Mouse (Mus musculus) midbrain, embryonic 15.5 days (tissue): ENCODE results near the gene Esm1. TPM values are rescaled to one million over a fixed set of nuclear protein-coding genes. Genes with fewer than 3 reads are reported as not detected.
A peak's percentile ranks its signal among the peaks of the same experiment; 100 is the strongest.

ENCODE experiments used
- ATAC-seq: fragments of 200-750 bp; cut with Nextera tagmentation; replicated peaks from 2 replicates; pipeline ENCODE4 v1.8.0; 2017; ENCODE audit warnings: moderate TSS enrichment
- H3K27ac ChIP-seq: fragments of 300-500 bp; sonication (generic); 2 replicates; pipeline ENCODE4 v1.5.1; 2015; ENCODE audit warnings: mild to moderate bottlenecking, inconsistent platforms
- H3K27me3 ChIP-seq: fragments of 300-500 bp; sonication (generic); replicated peaks from 2 replicates; pipeline ENCODE4 v1.6.1; 2015; ENCODE audit warnings: inconsistent platforms
- H3K36me3 ChIP-seq: fragments of 300-500 bp; sonication (generic); replicated peaks from 2 replicates; pipeline ENCODE4 v1.6.1; 2015; ENCODE audit warnings: inconsistent platforms
- H3K4me1 ChIP-seq: fragments of 300-500 bp; sonication (generic); 2 replicates; pipeline ENCODE4 v1.6.1; 2015; ENCODE audit warnings: inconsistent platforms
- H3K4me2 ChIP-seq: fragments of 300-500 bp; sonication (generic); 2 replicates; pipeline ENCODE4 v1.6.1; 2015; ENCODE audit warnings: inconsistent platforms, mild to moderate bottlenecking, moderate library complexity
- H3K4me3 ChIP-seq: fragments of 300-500 bp; sonication (generic); 2 replicates; pipeline ENCODE4 v1.5.1; 2015; ENCODE audit warnings: mild to moderate bottlenecking, inconsistent platforms
- H3K9ac ChIP-seq: fragments of 300-500 bp; sonication (generic); 2 replicates; pipeline ENCODE4 v1.6.1; 2015; ENCODE audit warnings: mild to moderate bottlenecking, inconsistent platforms
- H3K9me3 ChIP-seq: fragments of 300-500 bp; sonication (generic); 2 replicates; pipeline ENCODE4 v1.6.1; 2016; ENCODE audit warnings: inconsistent platforms
- WGBS: fragments of 180-500 bp; shearing (Covaris S2); methylation state at CpG from one replicate; pipeline ENCODE4 v1.1.7; 2015; ENCODE audit warnings: mixed read lengths; 5-methylcytosine and 5-hydroxymethylcytosine counted together
- polyA plus RNA-seq: library from polyadenylated mRNA; unstranded; fragments of >200 nt; fragmentation: Nextera tagmentation; extraction: Ambion mirVana; gene quantifications from 2 replicates; pipeline ENCODE4 v1.2.1, GENCODE M21; 2015

Esm1 gene
- polyA plus RNA-seq: 1.9 and 2.3 TPM in 2 replicates

- ATAC-seq: no peak
- H3K4me1 ChIP-seq: peaks cover 5% of the 10 kb centered on the region
- H3K27ac ChIP-seq: no peak within 1 kb of the TSS
- no peak within 1 kb of the TSS for H3K9ac ChIP-seq
- peak within 1 kb of the TSS; percentile 29 for H3K4me2 ChIP-seq
- H3K27me3 ChIP-seq: 0 out of 2 replicates have a peak, but pooled peaks cover 2% of the 10 kb centered on the region
- H3K36me3 ChIP-seq: no peaks in the 10 kb centered on the region
- no peaks in the 10 kb centered on the region for H3K9me3 ChIP-seq
- WGBS: 52% methylated on average over 15 of the region's 15 CpGs
- H3K4me3 ChIP-seq: no peak within 1 kb of the TSS
Observed at GRCm38 (mm10) chr13:113209624-113210023, at the start of gene Esm1. Gene Esm1 (plus strand): TSS chr13:113209659.

- Histone ChIP-seq H3K4me1 (no peaks in the 10 kb centered on the region), H3K4me3 (no peak overlapping the region), H3K36me3 (no peaks in the 10 kb centered on the region), H3K4me2 (no peak overlapping the region), H3K9me3 (no peaks in the 10 kb centered on the region), H3K27ac (no peak overlapping the region), H3K9ac (no peak overlapping the region), H3K27me3 (no peaks in the 10 kb centered on the region)
- WGBS: 92% methylated on average over 5 of the region's 5 CpGs
- no peak for ATAC-seq
Observed at GRCm38 (mm10) chr13:113164252-113165005, 45.0 kb upstream of the Esm1 start.

- ATAC-seq: no peak
- H3K9me3 ChIP-seq: no peaks in the 10 kb centered on the region
- H3K36me3 ChIP-seq: no peaks in the 10 kb centered on the region
- H3K27me3 ChIP-seq: no peaks in the 10 kb centered on the region
- no peak overlapping the region for H3K4me3 ChIP-seq
- WGBS: 81% methylated on average over 9 of the region's 9 CpGs
- H3K9ac ChIP-seq: no peak overlapping the region
- H3K4me2 ChIP-seq: no peak overlapping the region
- no peak overlapping the region for H3K27ac ChIP-seq
- no peaks in the 10 kb centered on the region for H3K4me1 ChIP-seq
Observed at GRCm38 (mm10) chr13:113168018-113168534, 41.4 kb upstream of the Esm1 start.

- ATAC-seq: no peak
- Histone ChIP-seq H3K27me3 (no peaks in the 10 kb centered on the region), H3K9me3 (no peaks in the 10 kb centered on the region), H3K4me2 (no peak overlapping the region), H3K4me3 (no peak overlapping the region), H3K36me3 (no peaks in the 10 kb centered on the region), H3K4me1 (no peaks in the 10 kb centered on the region), H3K27ac (no peak overlapping the region), H3K9ac (no peak overlapping the region)
Observed at GRCm38 (mm10) chr13:113170256-113170655, 39.2 kb upstream of the Esm1 start.

DNA sequence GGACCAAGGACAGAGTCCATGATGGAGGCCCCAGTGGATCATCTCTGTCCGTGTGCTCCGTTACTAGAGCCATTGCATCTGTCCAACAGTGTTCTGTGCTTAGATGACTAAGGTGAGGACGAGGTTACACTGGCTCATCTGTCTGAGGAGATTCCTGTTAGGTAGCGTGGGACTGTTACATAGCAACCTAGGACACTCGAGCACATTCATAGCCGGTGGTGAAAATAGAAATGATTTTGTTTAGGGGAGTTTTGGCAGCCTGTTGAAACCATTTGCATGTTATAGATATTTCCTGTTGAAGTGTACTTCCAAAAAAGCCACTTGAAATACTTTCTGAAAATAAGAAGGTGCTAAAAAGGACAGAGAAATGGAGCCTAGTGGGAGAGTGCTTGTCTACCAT, 35.3 kb upstream of the Esm1 start:
- no peaks in the 10 kb centered on the region for H3K4me1 ChIP-seq
- no peak overlapping the region for H3K9ac ChIP-seq
- H3K27me3 ChIP-seq: no peaks in the 10 kb centered on the region
- no peak overlapping the region for H3K4me2 ChIP-seq
- WGBS: 93% methylated on average over 6 of the region's 6 CpGs
- no peak overlapping the region for H3K4me3 ChIP-seq
- no peak overlapping the region for H3K27ac ChIP-seq
- no peak for ATAC-seq
- no peaks in the 10 kb centered on the region for H3K36me3 ChIP-seq
- no peaks in the 10 kb centered on the region for H3K9me3 ChIP-seq

GRCm38 (mm10) chr13:113183310-113183709, 26.1 kb upstream of the Esm1 start:
- Histone ChIP-seq H3K4me1 (no peaks in the 10 kb centered on the region), H3K27ac (no peak overlapping the region), H3K9me3 (no peaks in the 10 kb centered on the region), H3K9ac (no peak overlapping the region), H3K4me3 (no peak overlapping the region), H3K36me3 (no peaks in the 10 kb centered on the region), H3K27me3 (no peaks in the 10 kb centered on the region), H3K4me2 (no peak overlapping the region)
- WGBS: 74% methylated on average over 8 of the region's 8 CpGs
- no peak for ATAC-seq

DNA sequence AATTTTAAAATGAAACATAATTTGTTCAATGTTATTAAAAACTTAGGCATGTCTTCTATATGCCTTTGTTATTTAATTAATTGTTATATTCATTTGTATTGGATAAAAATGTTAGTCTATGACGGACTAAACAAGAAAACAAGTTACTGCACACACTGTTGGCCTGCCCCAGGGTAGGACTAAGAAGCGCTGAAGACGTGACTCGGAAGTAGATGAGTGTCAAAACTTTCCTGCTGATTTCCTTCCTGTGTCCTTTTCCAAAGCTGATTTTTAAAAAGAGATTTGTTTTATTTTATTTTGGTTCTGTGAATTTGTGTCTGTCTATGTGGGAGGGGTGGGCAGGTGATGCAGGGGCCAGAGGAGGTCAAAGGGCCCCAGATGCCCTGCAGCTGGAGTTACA, 25.7 kb upstream of the Esm1 start:
- no peak for ATAC-seq
- no peaks in the 10 kb centered on the region for H3K27me3 ChIP-seq
- H3K9ac ChIP-seq: no peak overlapping the region
- no peak overlapping the region for H3K4me3 ChIP-seq
- WGBS: 89% methylated on average over 4 of the region's 4 CpGs
- H3K36me3 ChIP-seq: no peaks in the 10 kb centered on the region
- no peaks in the 10 kb centered on the region for H3K9me3 ChIP-seq
- H3K4me2 ChIP-seq: no peak overlapping the region
- H3K27ac ChIP-seq: no peak overlapping the region
- no peaks in the 10 kb centered on the region for H3K4me1 ChIP-seq

GRCm38 (mm10) chr13:113196808-113197674, 12.4 kb upstream of the Esm1 start:
- Histone ChIP-seq H3K36me3 (no peaks in the 10 kb centered on the region), H3K27me3 (no peaks in the 10 kb centered on the region), H3K4me1 (no peaks in the 10 kb centered on the region), H3K27ac (no peak overlapping the region), H3K4me2 (no peak overlapping the region), H3K9ac (no peak overlapping the region), H3K4me3 (no peak overlapping the region), H3K9me3 (no peaks in the 10 kb centered on the region)
- no peak for ATAC-seq
- 25% methylated on average over 13 of the region's 13 CpGs for WGBS

DNA sequence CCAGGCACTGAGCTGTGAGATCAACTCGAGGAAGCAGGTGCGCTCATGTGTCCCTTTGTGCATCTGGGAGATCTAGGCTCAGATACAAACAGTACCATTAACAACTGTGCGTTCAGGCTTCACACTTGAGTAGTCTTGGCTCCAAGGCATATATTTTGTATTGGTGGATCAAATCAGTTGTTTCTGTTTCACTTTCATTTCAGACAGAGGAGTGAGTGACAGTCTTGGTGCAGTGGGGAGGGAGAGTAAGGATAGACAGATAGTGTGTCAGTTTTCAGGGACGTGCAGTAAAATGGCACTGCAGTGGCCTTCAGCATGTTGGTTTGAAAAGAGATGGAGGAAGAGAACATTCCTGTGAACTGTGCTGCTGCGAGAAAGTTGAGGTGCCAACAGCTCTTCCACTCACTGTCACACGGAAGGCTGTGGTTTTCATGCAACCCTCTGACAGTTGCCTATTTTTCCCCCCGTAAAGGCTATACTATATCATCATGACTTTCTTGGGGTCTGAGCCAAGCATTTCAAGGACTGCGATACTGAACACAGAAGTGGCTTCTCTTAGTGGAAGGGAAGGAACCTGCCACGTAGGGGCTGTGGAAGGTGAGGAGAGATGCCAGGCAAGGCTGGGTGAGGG, 11.5 kb upstream of the Esm1 start:
- Histone ChIP-seq H3K4me2 (no peak overlapping the region), H3K9ac (no peak overlapping the region), H3K4me3 (no peak overlapping the region), H3K27me3 (no peaks in the 10 kb centered on the region), H3K9me3 (no peaks in the 10 kb centered on the region), H3K27ac (no peak overlapping the region), H3K36me3 (no peaks in the 10 kb centered on the region), H3K4me1 (no peaks in the 10 kb centered on the region)
- ATAC-seq: no peak
- WGBS: 66% methylated on average over 9 of the region's 9 CpGs

GRCm38 (mm10) chr13:113199331-113199730, 10.1 kb upstream of the Esm1 start:
- no peaks in the 10 kb centered on the region for H3K4me1 ChIP-seq
- WGBS: 57% methylated on average over 3 of the region's 3 CpGs
- no peak for ATAC-seq
- H3K27me3 ChIP-seq: no peaks in the 10 kb centered on the region
- no peak overlapping the region for H3K9ac ChIP-seq
- H3K27ac ChIP-seq: no peak overlapping the region
- H3K4me3 ChIP-seq: no peak overlapping the region
- H3K36me3 ChIP-seq: no peaks in the 10 kb centered on the region
- no peak overlapping the region for H3K4me2 ChIP-seq
- H3K9me3 ChIP-seq: no peaks in the 10 kb centered on the region

GRCm38 (mm10) chr13:113200726-113201125, 8.7 kb upstream of the Esm1 start:
- H3K9me3 ChIP-seq: no peaks in the 10 kb centered on the region
- 66% methylated on average over 8 of the region's 8 CpGs for WGBS
- no peak overlapping the region for H3K4me3 ChIP-seq
- no peaks in the 10 kb centered on the region for H3K4me1 ChIP-seq
- H3K9ac ChIP-seq: no peak overlapping the region
- no peak overlapping the region for H3K27ac ChIP-seq
- no peaks in the 10 kb centered on the region for H3K27me3 ChIP-seq
- no peak for ATAC-seq
- no peak overlapping the region for H3K4me2 ChIP-seq
- H3K36me3 ChIP-seq: no peaks in the 10 kb centered on the region

DNA sequence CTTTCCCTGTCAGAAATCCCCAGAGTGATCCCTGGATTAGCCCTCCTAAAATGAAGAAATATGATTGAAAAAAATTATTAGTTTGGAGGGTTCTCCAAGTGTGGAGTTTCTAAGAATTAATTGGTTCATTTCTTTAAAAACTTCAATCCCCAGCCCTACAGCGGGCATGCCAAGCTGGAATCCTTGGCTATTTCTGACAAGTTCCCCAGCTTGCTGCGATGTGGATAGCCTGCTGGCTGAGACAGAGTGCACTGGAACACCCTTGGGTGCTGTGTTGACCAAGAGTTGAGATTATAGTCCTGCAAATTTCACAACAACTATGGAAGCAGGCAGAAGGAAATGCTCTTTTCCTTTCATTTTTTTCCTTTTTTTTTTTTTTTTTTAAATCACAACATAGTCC, 7.8 kb upstream of the Esm1 start:
- WGBS: 95% methylated on average over 2 of the region's 2 CpGs
- Histone ChIP-seq H3K36me3 (no peaks in the 10 kb centered on the region), H3K27ac (no peak overlapping the region), H3K27me3 (no peaks in the 10 kb centered on the region), H3K4me3 (no peak overlapping the region), H3K4me1 (no peaks in the 10 kb centered on the region), H3K9ac (no peak overlapping the region), H3K9me3 (no peaks in the 10 kb centered on the region), H3K4me2 (no peak overlapping the region)
- no peak for ATAC-seq
